1 mouse cellular context compared by ENCODE assay signal in the genomic region with DNA sequence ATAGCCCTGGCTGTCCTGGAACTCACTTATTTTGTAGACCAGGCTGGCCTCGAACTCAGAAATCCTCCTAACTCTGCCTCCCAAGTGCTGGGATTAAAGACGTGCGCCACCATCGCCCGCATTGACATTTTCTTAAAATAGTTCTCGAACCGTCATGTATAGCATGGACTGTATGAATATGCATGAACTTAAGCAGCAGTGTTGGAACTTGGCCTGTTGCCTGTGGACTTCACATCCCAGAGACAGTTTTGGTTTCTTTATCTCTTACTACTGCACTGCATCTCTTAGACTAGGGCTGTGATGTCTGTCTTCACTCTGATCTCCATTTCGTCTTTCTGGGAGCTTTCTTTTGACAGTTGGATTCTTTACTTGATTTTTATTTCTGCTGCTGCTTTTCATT.
TF ChIP-seq lines count a peak whose summit lies in the region.

No protein-coding gene starts in this region.

TF ChIP-seq in MEL, 35 proteins besides CTCF, POLR2A, EP300 and RAD21:
- TF ChIP-seq GABPA (IDR thresholded peaks at IDR 0.05; ENCODE audit: low read depth, low read length) (no peak), MYC (IDR thresholded peaks at IDR 0.05; ENCODE audit: low read depth, low read length) (no peak), CHD1 (IDR thresholded peaks at IDR 0.05; ENCODE audit: low read depth, low read length) (no peak), USF1 (IDR thresholded peaks at IDR 0.05; ENCODE audit: low read depth, low read length) (no peak), JUND (IDR thresholded peaks at IDR 0.05; ENCODE audit: low read depth, low read length) (no peak), E2F4 (IDR thresholded peaks at IDR 0.05; ENCODE audit: borderline replicate concordance, low read depth, low read length) (no peak), ELF1 (IDR thresholded peaks at IDR 0.05; ENCODE audit: low read depth, low read length) (no peak), ZNF384 (IDR thresholded peaks at IDR 0.05; ENCODE audit: low read depth, low read length) (no peak), TAL1 (IDR thresholded peaks at IDR 0.05; ENCODE audit: low read length) (no peak), ZKSCAN1 (IDR thresholded peaks at IDR 0.05; ENCODE audit: low read depth, low read length) (no peak), ETS1 (IDR thresholded peaks at IDR 0.05; ENCODE audit: low read depth, low read length) (no peak)
